Mouse (Mus musculus) urinary bladder, adult 18-20 months (tissue): Measurements from ENCODE around the gene Bcorl1.
A peak's percentile ranks its signal among the peaks of the same experiment; 100 is the strongest.
"Not testable (repeated sequence)": the region's sequence is repeated elsewhere in the genome, so short reads cannot be mapped to it uniquely, and the experiment has no call there.

Experiments
- DNase-seq, 2 experiments: peaks; one replicate each; pipeline ENCODE4 v3.0.0; 2022; ENCODE audit warnings: low spot score in 2 of 2, mixed read lengths in 2 of 2

Gene Bcorl1

DNA sequence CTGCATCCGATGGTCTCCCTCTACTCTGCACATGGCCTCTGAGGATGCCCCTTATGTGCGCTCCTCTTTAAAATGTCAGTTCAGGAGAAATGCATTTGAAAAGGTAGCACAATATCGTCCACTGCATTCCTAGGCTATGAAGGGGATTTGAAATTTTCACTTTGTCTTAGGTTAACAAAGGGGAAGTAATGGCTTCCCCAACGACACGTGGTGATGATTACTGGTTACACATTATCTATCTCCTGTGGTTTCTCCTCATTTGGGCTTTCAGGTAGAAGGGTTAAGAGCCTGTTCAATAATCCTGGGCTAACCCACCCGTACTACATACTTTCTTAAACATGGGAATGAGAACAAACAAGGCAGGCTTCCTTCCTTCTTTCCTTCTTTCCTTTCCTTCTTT lies 48.2 kb downstream of the Bcorl1 start:
- DNase-seq: no peak

DNA sequence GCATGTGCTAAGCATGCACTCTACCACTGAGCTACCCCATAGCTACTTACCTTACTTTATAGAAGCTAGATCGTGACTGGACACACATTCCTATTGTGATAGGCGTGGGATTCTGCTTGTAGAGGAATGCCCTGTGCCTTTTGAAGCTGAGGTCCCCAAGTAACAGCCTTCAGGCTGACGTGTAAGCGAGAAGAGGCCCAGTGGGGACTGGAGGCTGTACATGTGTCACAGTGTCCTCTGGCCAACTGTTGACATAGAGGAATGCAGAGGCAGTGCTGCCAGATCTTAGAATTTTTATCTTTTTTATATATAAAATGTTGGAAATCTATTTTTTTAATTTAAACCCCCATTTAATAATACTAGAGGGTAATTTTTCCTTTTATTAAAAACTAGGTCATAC lies 58.8 kb downstream of the Bcorl1 start:
- no peak for DNase-seq

GRCm38 (mm10) chrX:48405141-48405540 lies 64.0 kb downstream of the Bcorl1 start:
- no peak for DNase-seq

GRCm38 (mm10) chrX:48409611-48410387 lies 68.6 kb downstream of the Bcorl1 start:
- DNase-seq: peak; percentile 74 to 79

GRCm38 (mm10) chrX:48410388-48410776 lies 69.2 kb downstream of the Bcorl1 start:
- DNase-seq: no peak

DNA sequence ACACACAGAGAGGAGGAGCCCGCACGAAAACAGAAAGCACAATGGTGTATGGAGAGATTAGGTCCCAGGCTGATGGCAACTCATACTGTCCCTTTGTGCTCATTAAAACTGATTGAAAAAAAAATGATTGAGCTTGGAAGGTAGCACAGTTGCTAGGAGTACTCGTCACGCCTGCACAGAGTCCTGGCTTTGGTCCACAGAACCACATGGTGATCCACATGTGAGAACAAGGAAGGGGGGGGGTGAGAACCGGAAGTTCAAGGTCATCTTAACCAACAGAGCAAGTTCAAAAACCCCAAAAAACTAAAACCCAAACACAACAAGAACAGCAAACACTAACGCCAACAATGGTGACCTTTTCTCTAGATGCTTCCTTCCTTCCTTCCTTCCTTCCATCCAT lies 71.5 kb downstream of the Bcorl1 start:
- no peak for DNase-seq

- DNase-seq: no peak
Measured at GRCm38 (mm10) chrX:48414291-48414690, 73.1 kb downstream of the Bcorl1 start.

- DNase-seq: no peak
Measured at GRCm38 (mm10) chrX:48418417-48418816, 77.3 kb downstream of the Bcorl1 start.

GRCm38 (mm10) chrX:48422986-48423385 lies 81.8 kb downstream of the Bcorl1 start:
- DNase-seq: peak in 1 of 2 experiments; percentile 50

DNA sequence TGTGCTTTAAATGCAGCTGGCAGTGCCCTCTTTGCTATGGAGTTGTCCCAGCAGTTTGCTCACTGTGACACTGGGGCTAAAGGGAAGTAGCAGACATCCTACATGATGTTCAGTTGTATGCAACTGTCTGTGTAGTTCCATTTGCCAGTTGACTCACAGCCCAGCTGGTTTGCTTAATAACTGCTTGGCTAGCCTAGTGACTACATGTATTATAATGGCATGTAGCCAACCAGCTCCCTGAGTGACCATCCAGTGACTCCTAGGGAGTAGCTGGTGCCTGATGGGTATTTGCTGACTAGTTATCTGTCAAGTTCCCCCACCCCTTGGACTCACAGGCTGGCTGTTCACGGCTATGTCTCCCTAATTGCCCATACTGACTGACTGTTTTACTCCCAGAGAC lies 82.5 kb downstream of the Bcorl1 start:
- DNase-seq: no peak

DNA sequence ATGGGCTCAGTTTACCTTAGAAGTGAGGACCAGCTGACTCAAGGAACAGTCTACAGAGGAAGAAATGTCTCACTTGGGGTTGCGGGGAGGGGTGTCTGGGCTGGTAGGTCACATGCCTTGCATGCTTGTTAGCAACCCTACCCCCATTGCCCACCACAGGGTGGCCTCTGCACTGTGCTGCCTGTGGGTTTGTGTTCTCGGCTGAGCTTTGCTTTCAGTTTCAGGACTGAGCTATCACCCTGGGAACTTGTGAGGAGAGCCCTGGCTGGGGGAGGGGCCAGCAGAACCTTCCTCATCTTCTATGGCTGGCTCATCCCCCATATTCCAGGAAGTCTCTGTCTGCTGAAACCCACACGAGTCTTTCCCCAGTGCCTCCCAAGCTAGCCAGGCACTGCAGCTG lies 83.4 kb downstream of the Bcorl1 start:
- no peak for DNase-seq

DNA sequence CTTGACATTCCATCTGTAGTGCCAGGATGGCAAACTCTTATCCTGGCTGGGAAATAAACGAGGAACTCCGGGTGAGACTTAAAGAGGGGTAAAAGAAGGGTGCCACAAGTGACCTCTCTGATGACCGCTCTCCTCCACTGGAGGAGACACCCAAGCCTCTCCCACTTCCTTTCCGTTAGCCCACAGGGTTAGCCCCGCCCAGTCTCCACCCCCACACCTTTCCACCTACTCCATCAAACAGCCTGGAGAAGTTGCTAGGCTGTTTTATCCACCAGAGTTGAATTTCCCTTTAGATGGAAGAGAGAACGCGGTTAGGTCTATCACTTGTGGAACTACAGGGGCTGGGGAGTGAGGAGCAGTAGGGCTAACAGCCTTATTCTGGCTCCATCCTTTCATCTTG lies 84.1 kb downstream of the Bcorl1 start:
- no peak for DNase-seq

DNA sequence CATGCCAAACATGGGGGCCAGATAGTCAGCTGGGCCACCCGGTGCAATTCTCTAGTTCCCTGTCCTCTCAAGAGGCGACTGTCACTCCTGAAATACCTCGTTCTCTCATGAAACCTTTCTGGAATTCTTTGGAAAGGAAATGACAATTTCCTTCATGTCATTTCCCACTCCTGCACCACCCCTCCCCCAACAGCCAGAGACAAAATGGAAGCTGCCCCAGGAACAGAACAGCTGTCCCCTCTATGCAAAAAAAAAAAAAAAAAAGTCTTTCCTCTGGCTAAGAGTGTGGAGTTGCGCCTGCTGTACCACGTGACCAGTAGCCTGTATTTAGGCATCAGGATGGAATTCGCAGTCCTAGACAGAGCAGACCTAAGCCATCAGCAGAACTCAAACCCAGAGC lies 87.1 kb downstream of the Bcorl1 start:
- no peak for DNase-seq

GRCm38 (mm10) chrX:48428642-48429041 lies 87.5 kb downstream of the Bcorl1 start:
- no peak for DNase-seq

GRCm38 (mm10) chrX:48429100-48429499 lies 87.9 kb downstream of the Bcorl1 start:
- no peak for DNase-seq

- no peak for DNase-seq
Measured at GRCm38 (mm10) chrX:48429538-48429937, 88.4 kb downstream of the Bcorl1 start.

GRCm38 (mm10) chrX:48432599-48433526 lies 91.7 kb downstream of the Bcorl1 start:
- DNase-seq: no peak

- DNase-seq: no peak
Measured at GRCm38 (mm10) chrX:48433527-48433899, 92.4 kb downstream of the Bcorl1 start.

GRCm38 (mm10) chrX:48434251-48434650 lies 93.1 kb downstream of the Bcorl1 start:
- no peak for DNase-seq

- no peak for DNase-seq
Measured at GRCm38 (mm10) chrX:48435477-48435900, 94.3 kb downstream of the Bcorl1 start.

GRCm38 (mm10) chrX:48436082-48436481 lies 94.9 kb downstream of the Bcorl1 start:
- DNase-seq: not testable (repeated sequence)

GRCm38 (mm10) chrX:48439036-48439435 lies 97.9 kb downstream of the Bcorl1 start:
- DNase-seq: peak; percentile 33 to 44

DNA sequence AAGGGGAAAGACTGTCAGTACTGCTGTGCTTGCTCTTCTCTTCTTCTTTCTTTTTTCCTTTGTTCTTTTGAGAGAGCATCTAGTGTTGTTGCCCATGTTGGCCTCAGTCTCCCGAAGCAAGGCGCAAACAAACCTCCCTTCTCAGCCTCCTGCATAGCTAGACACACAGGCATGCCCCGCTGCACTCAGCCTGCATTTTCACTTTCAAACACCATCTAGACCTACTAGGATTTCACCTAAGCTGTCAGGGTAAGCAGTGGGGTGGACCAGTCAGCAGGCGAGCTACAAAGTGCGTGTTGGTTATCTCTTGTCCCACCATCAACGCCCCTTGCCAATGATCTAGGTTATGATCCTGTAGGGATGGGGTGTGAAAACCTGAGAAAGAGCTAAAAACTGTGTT lies 100.4 kb downstream of the Bcorl1 start:
- DNase-seq: no peak
